Mouse (Mus musculus) kidney, adult 9 months (tissue): ENCODE measurements around the gene Ppp1r8.

ENCODE experiments used
- DNase-seq: peaks from one replicate; pipeline ENCODE4 v3.0.0; 2022

Ppp1r8 gene

GRCm38 (mm10) chr4:132842970-132843704 is at the start of gene Ppp1r8:
Ppp1r8 (minus strand) TSS chr4:132843169.
- peak; percentile 88 for DNase-seq

- DNase-seq = no peak
Observed at GRCm38 (mm10) chr4:132884844-132885374, 41.9 kb upstream of the Ppp1r8 start.

- peak; percentile 91 for DNase-seq
Observed at GRCm38 (mm10) chr4:132884064-132884843, 41.3 kb upstream of the Ppp1r8 start, which contains the start of gene Stx12. Stx12 (minus strand) TSS chr4:132884509.

GRCm38 (mm10) chr4:132883561-132884063 is 40.6 kb upstream of the Ppp1r8 start:
- no peak for DNase-seq

GRCm38 (mm10) chr4:132874363-132875097 is 31.6 kb upstream of the Ppp1r8 start:
- DNase-seq = peak; percentile 23

GRCm38 (mm10) chr4:132873481-132874362 is 30.8 kb upstream of the Ppp1r8 start:
- peak; percentile 9 for DNase-seq

GRCm38 (mm10) chr4:132871116-132871515 is 28.1 kb upstream of the Ppp1r8 start:
- DNase-seq = no peak

- DNase-seq = no peak
Observed at GRCm38 (mm10) chr4:132864856-132865255, 21.9 kb upstream of the Ppp1r8 start.

GRCm38 (mm10) chr4:132863012-132863411 is 20.0 kb upstream of the Ppp1r8 start:
- DNase-seq = no peak

- DNase-seq = no peak
Observed at GRCm38 (mm10) chr4:132860880-132861279, 17.9 kb upstream of the Ppp1r8 start.

- no peak for DNase-seq
Observed at GRCm38 (mm10) chr4:132843705-132844071, 719 bp upstream of the Ppp1r8 start.

- peak; percentile 14 for DNase-seq
Observed at GRCm38 (mm10) chr4:132842281-132842906, 575 bp downstream of the Ppp1r8 start.

- no peak for DNase-seq
Observed at GRCm38 (mm10) chr4:132841493-132841892, 1.5 kb downstream of the Ppp1r8 start.

- peak; percentile 78 for DNase-seq
Observed at GRCm38 (mm10) chr4:132823614-132824366, 19.2 kb downstream of the Ppp1r8 start.

GRCm38 (mm10) chr4:132818442-132818841 is 24.5 kb downstream of the Ppp1r8 start:
- DNase-seq = no peak

- no peak for DNase-seq
Observed at GRCm38 (mm10) chr4:132816855-132817254, 26.1 kb downstream of the Ppp1r8 start.

- DNase-seq = peak; percentile 11
Observed at GRCm38 (mm10) chr4:132816404-132816803, 26.6 kb downstream of the Ppp1r8 start.

- DNase-seq = no peak
Observed at GRCm38 (mm10) chr4:132809621-132810020, 33.3 kb downstream of the Ppp1r8 start.

GRCm38 (mm10) chr4:132807771-132808641 is 35.0 kb downstream of the Ppp1r8 start:
- no peak for DNase-seq
